Mouse (Mus musculus) myocyte (in vitro differentiated cells): Measurements from ENCODE around the gene Zfp61. TPM values are rescaled to one million over a fixed set of nuclear protein-coding genes. Genes with fewer than 3 reads are reported as not detected.

ENCODE experiments used
- H3K27me3 ChIP-seq: one replicate; pipeline ENCODE4 v1.6.1; 2011; ENCODE audit not compliant: control insufficient read depth, insufficient read depth, insufficient read length
- H3K36me3 ChIP-seq: one replicate; pipeline ENCODE4 v1.6.1; 2011; ENCODE audit not compliant: control insufficient read depth, insufficient read depth
- H3K4me2 ChIP-seq: one replicate; pipeline ENCODE4 v1.6.1; 2011; ENCODE audit warnings: low read depth, control low read depth
- H3K4me3 ChIP-seq: one replicate; pipeline ENCODE4 v1.5.1; 2011; ENCODE audit warnings: mild to moderate bottlenecking, control low read depth, moderate library complexity
- H3K79me2 ChIP-seq: one replicate; pipeline ENCODE4 v1.6.1; 2011; ENCODE audit not compliant: control insufficient read depth, insufficient read depth
- H3ac ChIP-seq: one replicate; pipeline ENCODE4 v1.6.1; 2011; ENCODE audit not compliant: control insufficient read depth, insufficient read length
- CEBPB ChIP-seq: IDR thresholded peaks from 2 replicates; pipeline ENCODE4 v1.6.1; 2011; ENCODE audit warnings: mild to moderate bottlenecking, moderate library complexity; ENCODE audit not compliant: poor library complexity, insufficient read depth, severe bottlenecking
- E2F4 ChIP-seq: IDR thresholded peaks from one replicate; pipeline ENCODE4 v1.6.1; 2011; ENCODE audit warnings: mild to moderate bottlenecking, control low read depth, moderate library complexity; ENCODE audit not compliant: insufficient read depth
- MAX ChIP-seq: IDR thresholded peaks from one replicate; pipeline ENCODE4 v1.6.1; 2011; ENCODE audit warnings: low read depth, mild to moderate bottlenecking, control low read depth
- MYOD1 ChIP-seq, 3 experiments: IDR thresholded peaks; one replicate each; pipeline ENCODE4 v1.6.1; 2011; ENCODE audit warnings: control low read depth in 2 of 3, low read depth in 2 of 3, mild to moderate bottlenecking in 2 of 3, moderate library complexity in 1 of 3; ENCODE audit not compliant: insufficient read length in 2 of 3, control insufficient read depth in 1 of 3
- MYOG ChIP-seq, 3 experiments: IDR thresholded peaks; one replicate each; pipeline ENCODE4 v1.6.1; 2011; ENCODE audit warnings: control low read depth in 2 of 3, low read depth in 2 of 3, mild to moderate bottlenecking in 2 of 3; ENCODE audit not compliant: insufficient read length in 2 of 3, control insufficient read depth in 1 of 3, insufficient read depth in 1 of 3
- POLR2A ChIP-seq: IDR thresholded peaks from one replicate; pipeline ENCODE4 v1.6.1; 2011; ENCODE audit warnings: low read depth, mild to moderate bottlenecking, control low read depth, moderate library complexity; ENCODE audit not compliant: insufficient read length
- POLR2AphosphoS2 ChIP-seq: IDR thresholded peaks from one replicate; pipeline ENCODE4 v1.6.1; 2011; ENCODE audit warnings: low read depth, control low read depth; ENCODE audit not compliant: insufficient read length
- REST ChIP-seq: IDR thresholded peaks from one replicate; pipeline ENCODE4 v1.6.1; 2011; ENCODE audit warnings: mild to moderate bottlenecking, control low read depth, moderate library complexity; ENCODE audit not compliant: insufficient read depth, insufficient read length
- SRF ChIP-seq: IDR thresholded peaks from one replicate; pipeline ENCODE4 v1.6.1; 2011; ENCODE audit warnings: low read depth; ENCODE audit not compliant: control insufficient read depth, insufficient read length
- TCF12 ChIP-seq: IDR thresholded peaks from one replicate; pipeline ENCODE4 v1.6.1; 2011; ENCODE audit warnings: mild to moderate bottlenecking, control low read depth; ENCODE audit not compliant: poor library complexity, insufficient read depth, severe bottlenecking
- TCF3 ChIP-seq: IDR thresholded peaks from one replicate; pipeline ENCODE4 v1.6.1; 2011; ENCODE audit warnings: low read depth, control low read depth; ENCODE audit not compliant: insufficient read length
- USF1 ChIP-seq: IDR thresholded peaks from one replicate; pipeline ENCODE4 v1.6.1; 2011; ENCODE audit warnings: low read depth, mild to moderate bottlenecking, control low read depth, moderate library complexity
- polyA plus RNA-seq: library from polyadenylated mRNA; unstranded; fragments of >200 nt; fragmentation: generic; extraction: Trizol; gene quantifications from one replicate; pipeline ENCODE4 v1.2.1, GENCODE M21; 2012; ENCODE audit warnings: missing spikeins

Zfp61 gene
- polyA plus RNA-seq, 1 experiment = 4.3 TPM

GRCm38 (mm10) chr7:24335699-24336309 lies 34.8 kb upstream of the Zfp61 start:
- no peak overlapping the region for H3K4me3 ChIP-seq
- H3K36me3 ChIP-seq = no peaks in the 10 kb centered on the region
- H3ac ChIP-seq = no peak overlapping the region
- TF ChIP-seq MYOD1 (IDR thresholded peaks at IDR 0.05; ENCODE audit: control insufficient read depth in 1 of 3, insufficient read length in 2 of 3, low read depth in 2 of 3) (no peak), MYOG (IDR thresholded peaks at IDR 0.05; ENCODE audit: control insufficient read depth in 1 of 3, insufficient read depth in 1 of 3, insufficient read length in 2 of 3, low read depth in 2 of 3) (no peak), POLR2AphosphoS2 (no peak), USF1 (no peak), E2F4 (no peak), MAX (no peak), CEBPB (no peak), TCF3 (no peak), SRF (no peak), REST (no peak), POLR2A (no peak), TCF12 (no peak)
- no peak overlapping the region for H3K4me2 ChIP-seq
- peaks cover 14% of the 10 kb centered on the region for H3K27me3 ChIP-seq
- H3K79me2 ChIP-seq = no peaks in the 10 kb centered on the region

- Histone ChIP-seq H3K27me3 (peaks cover 15% of the 10 kb centered on the region), H3K4me3 (no peak within 1 kb of the TSS), H3K4me2 (no peak within 1 kb of the TSS), H3ac (no peak within 1 kb of the TSS), H3K79me2 (no peaks in the 10 kb centered on the region), H3K36me3 (no peaks in the 10 kb centered on the region)
- TF ChIP-seq TCF3 (no peak), E2F4 (no peak), CEBPB (no peak), USF1 (no peak), POLR2AphosphoS2 (no peak), TCF12 (no peak), SRF (no peak), MYOD1 (IDR thresholded peaks at IDR 0.05; ENCODE audit: control insufficient read depth in 1 of 3, insufficient read length in 2 of 3, low read depth in 2 of 3) (no peak), REST (no peak), MAX (no peak), POLR2A (no peak), MYOG (IDR thresholded peaks at IDR 0.05; ENCODE audit: control insufficient read depth in 1 of 3, insufficient read depth in 1 of 3, insufficient read length in 2 of 3, low read depth in 2 of 3) (no peak)
Measured at GRCm38 (mm10) chr7:24333304-24333986, 32.4 kb upstream of the Zfp61 start, which contains the start of gene Tescl. TSS of gene Tescl (minus strand) at chr7:24333936.

- peaks cover 8% of the 10 kb centered on the region for H3K27me3 ChIP-seq
- H3K36me3 ChIP-seq = no peaks in the 10 kb centered on the region
- H3K4me2 ChIP-seq = no peak overlapping the region
- no peak overlapping the region for H3ac ChIP-seq
- TF ChIP-seq POLR2AphosphoS2 (no peak), MYOG (IDR thresholded peaks at IDR 0.05; ENCODE audit: control insufficient read depth in 1 of 3, insufficient read depth in 1 of 3, insufficient read length in 2 of 3, low read depth in 2 of 3) (no peak), SRF (no peak), REST (no peak), CEBPB (no peak)
- no peak overlapping the region for H3K4me3 ChIP-seq
- no peaks in the 10 kb centered on the region for H3K79me2 ChIP-seq
Measured at GRCm38 (mm10) chr7:24327281-24327975, 26.4 kb upstream of the Zfp61 start.

GRCm38 (mm10) chr7:24326273-24327135 lies 25.5 kb upstream of the Zfp61 start:
- Histone ChIP-seq H3K4me2 (no peak overlapping the region), H3K4me3 (no peak overlapping the region)

More at GRCm38 (mm10) chr7:24326273-24327135, 25.5 kb upstream of the Zfp61 start:
- H3K27me3 ChIP-seq = peaks cover 8% of the 10 kb centered on the region
- no peak for TF ChIP-seq TCF12
- no peak for TF ChIP-seq E2F4
- TF ChIP-seq MYOG (IDR thresholded peaks at IDR 0.05; ENCODE audit: control insufficient read depth in 1 of 3, insufficient read depth in 1 of 3, insufficient read length in 2 of 3, low read depth in 2 of 3) = no peak
- no peak for TF ChIP-seq MAX
- TF ChIP-seq CEBPB = no peak
- no peak for TF ChIP-seq TCF3
- no peak for TF ChIP-seq POLR2A
- TF ChIP-seq REST = no peak
- TF ChIP-seq MYOD1 (IDR thresholded peaks at IDR 0.05; ENCODE audit: control insufficient read depth in 1 of 3, insufficient read length in 2 of 3, low read depth in 2 of 3) = no peak
- TF ChIP-seq POLR2AphosphoS2 = no peak
- no peak for TF ChIP-seq SRF
- no peak overlapping the region for H3ac ChIP-seq
- H3K36me3 ChIP-seq = no peaks in the 10 kb centered on the region
- no peaks in the 10 kb centered on the region for H3K79me2 ChIP-seq
